9 mouse cellular contexts compared by ENCODE assay signal in genomic region chr4:133091459-133091785, GRCm38 (mm10). TPM values are rescaled to one million over a fixed set of nuclear protein-coding genes. Genes with fewer than 3 reads are reported as not detected.
A peak's percentile ranks its signal among the peaks of the same experiment; 100 is the strongest.
DNase-seq lines count a peak whose midpoint lies in the region; ATAC-seq and TF ChIP-seq lines count a peak whose summit lies in the region.
"Had no signal": no experiment of that assay in that cellular context is flagged by ENCODE, and none has a peak within 500 bp of the region (broad histone marks: within the 10 kb centered on the region; RNA-seq: fewer than 3 reads in every experiment).

No protein-coding gene starts in this region.

- H3K27me3 ChIP-seq in kidney, embryonic 14.5 days (ENCODE audit: control insufficient read depth, insufficient read depth, low read length): no peaks in the 10 kb centered on the region
- H3K27me3 ChIP-seq in ES-Bruce4 (ENCODE audit: control insufficient read depth, insufficient read depth, low read length, poor library complexity, severe bottlenecking): no peaks in the 10 kb centered on the region
- H3K27me3 ChIP-seq in forebrain, embryonic 14.5 days (replicated peaks; ENCODE audit: control insufficient read depth, insufficient read depth, low read length): no peaks in the 10 kb centered on the region
- no peaks in the 10 kb centered on the region for H3K27me3 ChIP-seq in limb, embryonic 15.5 days

- no peak for ATAC-seq in kidney, embryonic 14.5 days (ENCODE audit: low FRiP score, low TSS enrichment)
- no peak for ATAC-seq in forebrain, embryonic 14.5 days
- ATAC-seq in limb, embryonic 15.5 days (ENCODE audit: insufficient number of reproducible peaks, low FRiP score, low TSS enrichment, low read depth): no peak

- no peak overlapping the region for H3K4me3 ChIP-seq in kidney, embryonic 14.5 days (ENCODE audit: low read length)
- no peak overlapping the region for H3K4me3 ChIP-seq in ES-Bruce4 (ENCODE audit: low read depth, low read length)
- H3K4me3 ChIP-seq in forebrain, embryonic 14.5 days (ENCODE audit: low read depth, low read length): no peak overlapping the region
- no peak overlapping the region for H3K4me3 ChIP-seq in limb, embryonic 15.5 days

- H3K4me2 ChIP-seq in kidney, embryonic 14.5 days (replicated peaks; ENCODE audit: low read depth, low read length): no peak overlapping the region
- H3K4me2 ChIP-seq in forebrain, embryonic 14.5 days (ENCODE audit: low read length): peak overlapping the region; percentile 27; the same call in 1 of the 2 replicates
- H3K4me2 ChIP-seq in limb, embryonic 15.5 days: no peak overlapping the region

- H3K9me3 ChIP-seq in kidney, embryonic 14.5 days (ENCODE audit: control insufficient read depth, low read length): no peaks in the 10 kb centered on the region
- no peaks in the 10 kb centered on the region for H3K9me3 ChIP-seq in ES-Bruce4 (replicated peaks; ENCODE audit: control insufficient read depth, insufficient read depth, low read length, poor library complexity, severe bottlenecking)
- H3K9me3 ChIP-seq in forebrain, embryonic 14.5 days (replicated peaks; ENCODE audit: control insufficient read depth, low read length): no peaks in the 10 kb centered on the region
- no peaks in the 10 kb centered on the region for H3K9me3 ChIP-seq in limb, embryonic 15.5 days

- TF ChIP-seq EP300 in ES-Bruce4 (IDR thresholded peaks at IDR 0.05; ENCODE audit: insufficient read depth, low read depth, low read length): no peak

- H3K4me1 ChIP-seq in kidney, embryonic 14.5 days (ENCODE audit: control insufficient read depth, insufficient read depth, low read length): peaks cover 81% of the 10 kb centered on the region
- peaks cover 15% of the 10 kb centered on the region for H3K4me1 ChIP-seq in ES-Bruce4 (ENCODE audit: control insufficient read depth, insufficient read depth, low read length)
- H3K4me1 ChIP-seq in forebrain, embryonic 14.5 days (ENCODE audit: control insufficient read depth, insufficient read depth, low read length): peaks cover 50% of the 10 kb centered on the region
- H3K4me1 ChIP-seq in limb, embryonic 15.5 days: peaks cover 82% of the 10 kb centered on the region

- H3K36me3 ChIP-seq in kidney, embryonic 14.5 days (ENCODE audit: control insufficient read depth, insufficient read depth, low read length): no peaks in the 10 kb centered on the region
- no peaks in the 10 kb centered on the region for H3K36me3 ChIP-seq in ES-Bruce4 (ENCODE audit: control insufficient read depth, insufficient read depth, low read length, poor library complexity, severe bottlenecking)
- no peaks in the 10 kb centered on the region for H3K36me3 ChIP-seq in forebrain, embryonic 14.5 days (ENCODE audit: control insufficient read depth, insufficient read depth, low read length)
- no peaks in the 10 kb centered on the region for H3K36me3 ChIP-seq in limb, embryonic 15.5 days

- TF ChIP-seq CTCF in ES-Bruce4 (IDR thresholded peaks at IDR 0.05; ENCODE audit: low read depth, low read length): no peak

- 85% methylated on average over 4 of the region's 4 CpGs for WGBS in kidney, embryonic 14.5 days
- 60% methylated on average over 4 of the region's 4 CpGs for WGBS in forebrain, embryonic 14.5 days
- 47% methylated on average over 4 of the region's 4 CpGs for WGBS in limb, embryonic 15.5 days

- 0 out of 2 replicates have a peak overlapping the region, but pooled peaks have one; percentile 45 for H3K9ac ChIP-seq in kidney, embryonic 14.5 days (ENCODE audit: low read depth, low read length)
- no peak overlapping the region for H3K9ac ChIP-seq in ES-Bruce4 (ENCODE audit: low read depth, poor library complexity, severe bottlenecking)
- H3K9ac ChIP-seq in forebrain, embryonic 14.5 days (ENCODE audit: low read length): 0 out of 2 replicates have a peak overlapping the region, but pooled peaks have one; percentile 30
- H3K9ac ChIP-seq in limb, embryonic 15.5 days: no peak overlapping the region

- H3K27ac ChIP-seq in kidney, embryonic 14.5 days (ENCODE audit: low read depth, low read length): peak overlapping the region; percentile 86
- H3K27ac ChIP-seq in ES-Bruce4 (ENCODE audit: insufficient read depth, low read length): peak overlapping the region; percentile 15; the same call in 1 of the 2 replicates
- peak overlapping the region; percentile 96 for H3K27ac ChIP-seq in forebrain, embryonic 14.5 days (ENCODE audit: low read depth, low read length)
- peak overlapping the region; percentile 94 for H3K27ac ChIP-seq in limb, embryonic 15.5 days
- H3K27ac ChIP-seq: macrophage had no signal

- no peak for TF ChIP-seq POLR2A in ES-Bruce4 (IDR thresholded peaks at IDR 0.05; ENCODE audit: insufficient read depth, low read length)

- no peak for DNase-seq in kidney, adult 11 months
- no peak for DNase-seq in forebrain, embryonic 14.5 days (ENCODE audit: low spot score)
- no peak for DNase-seq in testis, postnatal 14 days (ENCODE audit: low spot score)
- DNase-seq in spleen, adult 12 weeks (ENCODE audit: low spot score): no peak
- DNase-seq in gastrocnemius, adult 8-10 months (ENCODE audit: low spot score in 2 of 2): no peak

RNA-seq across cellular contexts. Expression of gene Wasf2, which starts 38.9 kb away (rescaled TPM):
- polyA plus RNA-seq in kidney, embryonic 14.5 days (2014; fragmentation: Nextera tagmentation; extraction: Ambion mirVana): 103 and 143 TPM in 2 replicates
- polyA plus RNA-seq in ES-Bruce4 (2011; ENCODE audit: insufficient read depth, insufficient read length, low read depth, missing spikeins): 102 and 103 TPM in 2 replicates
- 28.3 and 30.4 TPM in 2 replicates for polyA plus RNA-seq in forebrain, embryonic 14.5 days (2014; fragmentation: Nextera tagmentation; extraction: Ambion mirVana)
- polyA plus RNA-seq in limb, embryonic 15.5 days (2015; fragmentation: Nextera tagmentation; extraction: Ambion mirVana): 117 and 129 TPM in 2 replicates
- 10 to 100 TPM; 18.8 to 27.9 (median 27.3) TPM for total RNA-seq in gastrocnemius, adult 8-10 months (2022)

Comparison
In these comparisons a context has a peak if more than half of its experiments do, and no peak if none do; other contexts are left out.
1. H3K27ac ChIP-seq: peak in every context shown above with its lines; median percentile 96 in forebrain, embryonic 14.5 days; 94 in limb, embryonic 15.5 days; 86 in kidney, embryonic 14.5 days; 15 in ES-Bruce4.
2. H3K9ac ChIP-seq: peak in kidney, embryonic 14.5 days (single experiment) and forebrain, embryonic 14.5 days (single experiment); none in ES-Bruce4 (single experiment) and limb, embryonic 15.5 days (single experiment).